In genomic region chr17:24885356-24886133, GRCm38 (mm10) we compare ENCODE assay signal across 7 mouse cellular contexts. TPM values are rescaled to one million over a fixed set of nuclear protein-coding genes. Genes with fewer than 3 reads are reported as not detected.
DNase-seq lines count a peak whose midpoint lies in the region; ATAC-seq and TF ChIP-seq lines count a peak whose summit lies in the region.

No protein-coding gene starts in this region.

- H3K79me2 ChIP-seq in liver, adult 2 months (ENCODE audit: control insufficient read depth, insufficient read depth, low read length), result peaks cover 29% of the 10 kb centered on the region

- DNase-seq in liver, adult 2 months (ENCODE audit: extremely low read depth, low read depth, low spot score), result no peak
- DNase-seq in liver, result no peak
- no peak for DNase-seq in left cerebral cortex, postnatal 25 days (ENCODE audit: low spot score in 2 of 2)
- DNase-seq in retina, postnatal 1 day, result no peak

- WGBS in liver, adult 2 months, result 16% methylated on average over 22 of the region's 22 CpGs
- 26% methylated on average over 22 of the region's 22 CpGs for WGBS in embryonic facial prominence, embryonic 15.5 days
- WGBS in intestine, embryonic 16.5 days, result 24% methylated on average over 22 of the region's 22 CpGs
- 25% methylated on average over 22 of the region's 22 CpGs for WGBS in neural tube, embryonic 14.5 days

- H3K4me2 ChIP-seq in embryonic facial prominence, embryonic 15.5 days (replicated peaks), result peak overlapping the region; percentile 94
- H3K4me2 ChIP-seq in intestine, embryonic 16.5 days (ENCODE audit: low read depth, low read length), result peak overlapping the region; percentile 88
- peak overlapping the region; percentile 94 for H3K4me2 ChIP-seq in neural tube, embryonic 14.5 days (ENCODE audit: low read depth, low read length)

- peaks cover 38% of the 10 kb centered on the region for H3K4me1 ChIP-seq in liver, adult 2 months (ENCODE audit: control insufficient read depth, insufficient read depth, low read length)
- peaks cover 32% of the 10 kb centered on the region for H3K4me1 ChIP-seq in embryonic facial prominence, embryonic 15.5 days
- peaks cover 20% of the 10 kb centered on the region for H3K4me1 ChIP-seq in intestine, embryonic 16.5 days (ENCODE audit: control insufficient read depth, insufficient read depth, low read length)
- H3K4me1 ChIP-seq in neural tube, embryonic 14.5 days (ENCODE audit: control insufficient read depth, insufficient read depth, low read length), result peaks cover 16% of the 10 kb centered on the region

- no peak for ATAC-seq in embryonic facial prominence, embryonic 15.5 days (ENCODE audit: insufficient number of reproducible peaks, low FRiP score, low TSS enrichment, low read depth)
- no peak for ATAC-seq in intestine, embryonic 16.5 days
- ATAC-seq in neural tube, embryonic 14.5 days (ENCODE audit: low read depth), result no peak

- H3K27ac ChIP-seq in liver, adult 2 months (replicated peaks; ENCODE audit: insufficient read depth, low read depth, low read length), result no peak overlapping the region; the same call in 1 of the 2 replicates
- H3K27ac ChIP-seq in embryonic facial prominence, embryonic 15.5 days (replicated peaks), result no peak overlapping the region
- no peak overlapping the region for H3K27ac ChIP-seq in intestine, embryonic 16.5 days (ENCODE audit: low read length)
- no peak overlapping the region for H3K27ac ChIP-seq in neural tube, embryonic 14.5 days (ENCODE audit: low read depth, low read length)

- TF ChIP-seq POLR2A in liver, adult 2 months (IDR thresholded peaks at IDR 0.05; ENCODE audit: extremely low read depth, insufficient read depth, low read length), result no peak

- H3K27me3 ChIP-seq in liver, adult 2 months (ENCODE audit: control insufficient read depth, insufficient read depth, low read length), result no peaks in the 10 kb centered on the region
- H3K27me3 ChIP-seq in embryonic facial prominence, embryonic 15.5 days, result no peaks in the 10 kb centered on the region
- no peaks in the 10 kb centered on the region for H3K27me3 ChIP-seq in intestine, embryonic 16.5 days (replicated peaks; ENCODE audit: control insufficient read depth, insufficient read depth, low read length)
- H3K27me3 ChIP-seq in neural tube, embryonic 14.5 days (ENCODE audit: control insufficient read depth, insufficient read depth, low read length), result no peaks in the 10 kb centered on the region

- H3K36me3 ChIP-seq in liver, adult 2 months (ENCODE audit: control insufficient read depth, insufficient read depth, low read length), result peaks cover 2% of the 10 kb centered on the region; the same call in 1 of the 2 replicates
- H3K36me3 ChIP-seq in embryonic facial prominence, embryonic 15.5 days, result peaks cover 46% of the 10 kb centered on the region
- peaks cover 8% of the 10 kb centered on the region; the same call in 1 of the 2 replicates for H3K36me3 ChIP-seq in intestine, embryonic 16.5 days (ENCODE audit: control insufficient read depth, insufficient read depth, low read length)
- H3K36me3 ChIP-seq in neural tube, embryonic 14.5 days (ENCODE audit: control insufficient read depth, insufficient read depth, low read length), result peaks cover 18% of the 10 kb centered on the region

- no peaks in the 10 kb centered on the region for H3K9me3 ChIP-seq in embryonic facial prominence, embryonic 15.5 days (replicated peaks)
- H3K9me3 ChIP-seq in intestine, embryonic 16.5 days (ENCODE audit: control insufficient read depth, low read length), result no peaks in the 10 kb centered on the region
- H3K9me3 ChIP-seq in neural tube, embryonic 14.5 days (ENCODE audit: control insufficient read depth, low read length), result no peaks in the 10 kb centered on the region

- peak overlapping the region; percentile 72 for H3K9ac ChIP-seq in liver, adult 2 months (ENCODE audit: low read depth, low read length)
- H3K9ac ChIP-seq in embryonic facial prominence, embryonic 15.5 days, result peak overlapping the region; percentile 59
- H3K9ac ChIP-seq in intestine, embryonic 16.5 days (ENCODE audit: low read depth, low read length), result peak overlapping the region; percentile 79
- H3K9ac ChIP-seq in neural tube, embryonic 14.5 days (replicated peaks; ENCODE audit: low read depth, low read length), result peak overlapping the region; percentile 41

- no peak for TF ChIP-seq CTCF in liver, adult 2 months (IDR thresholded peaks at IDR 0.05; ENCODE audit: low read depth, low read length)

- peak overlapping the region; percentile 66 for H3K4me3 ChIP-seq in liver, adult 2 months (ENCODE audit: insufficient read depth, low read depth, low read length)
- H3K4me3 ChIP-seq in embryonic facial prominence, embryonic 15.5 days (replicated peaks), result peak overlapping the region; percentile 97
- peak overlapping the region; percentile 85 for H3K4me3 ChIP-seq in intestine, embryonic 16.5 days (ENCODE audit: low read length)
- peak overlapping the region; percentile 89 for H3K4me3 ChIP-seq in neural tube, embryonic 14.5 days (ENCODE audit: low read depth, low read length)

- intact Hi-C loops in left cerebral cortex, postnatal 25 days (cut with DNase I), result no loop called here

RNA-seq across cellular contexts. Expression of gene Nubp2, which starts 0.6 kb away (rescaled TPM):
- total RNA-seq in liver, adult 2 months (2014; rRNA removed), result 16.2 and 24.7 TPM in 2 replicates
- polyA plus RNA-seq in liver, adult 2 months (2012; rRNA removed), result 30.2 and 33.0 TPM in 2 replicates
- 48.9 and 49.6 TPM in 2 replicates for polyA plus RNA-seq in embryonic facial prominence, embryonic 15.5 days (2015; fragmentation: Nextera tagmentation; extraction: Ambion mirVana)
- 58.9 and 61.3 TPM in 2 replicates for polyA plus RNA-seq in intestine, embryonic 16.5 days (2015; fragmentation: Nextera tagmentation; extraction: Ambion mirVana)
- 69.2 and 75.7 TPM in 2 replicates for polyA plus RNA-seq in neural tube, embryonic 14.5 days (2014; fragmentation: Nextera tagmentation; extraction: Ambion mirVana)
- total RNA-seq in left cerebral cortex, postnatal 25 days (2021), result 10 to 100 TPM; 32.7 to 33.6 TPM

RNA-seq across cellular contexts. Expression of gene Spsb3, which starts 0.9 kb away (rescaled TPM):
- total RNA-seq in liver, adult 2 months (2014; rRNA removed), result 8.7 and 14.8 TPM in 2 replicates
- 37.5 and 42.4 TPM in 2 replicates for polyA plus RNA-seq in liver, adult 2 months (2012; rRNA removed)
- polyA plus RNA-seq in embryonic facial prominence, embryonic 15.5 days (2015; fragmentation: Nextera tagmentation; extraction: Ambion mirVana), result 43.5 and 45.3 TPM in 2 replicates
- polyA plus RNA-seq in intestine, embryonic 16.5 days (2015; fragmentation: Nextera tagmentation; extraction: Ambion mirVana), result 33.9 and 34.4 TPM in 2 replicates
- 74.5 and 83.8 TPM in 2 replicates for polyA plus RNA-seq in neural tube, embryonic 14.5 days (2014; fragmentation: Nextera tagmentation; extraction: Ambion mirVana)
- 10 to 100 TPM; 57.9 to 58.0 TPM for total RNA-seq in left cerebral cortex, postnatal 25 days (2021)

RNA-seq across cellular contexts. Expression of gene Eme2, which starts 9.3 kb away (rescaled TPM):
- 19.5 and 20.5 TPM in 2 replicates for total RNA-seq in liver, adult 2 months (2014; rRNA removed)
- polyA plus RNA-seq in liver, adult 2 months (2012; rRNA removed), result 21.0 and 31.2 TPM in 2 replicates
- 28.5 and 32.6 TPM in 2 replicates for polyA plus RNA-seq in embryonic facial prominence, embryonic 15.5 days (2015; fragmentation: Nextera tagmentation; extraction: Ambion mirVana)
- 28.3 and 33.0 TPM in 2 replicates for polyA plus RNA-seq in intestine, embryonic 16.5 days (2015; fragmentation: Nextera tagmentation; extraction: Ambion mirVana)
- polyA plus RNA-seq in neural tube, embryonic 14.5 days (2014; fragmentation: Nextera tagmentation; extraction: Ambion mirVana), result 21.4 and 23.7 TPM in 2 replicates
- total RNA-seq in left cerebral cortex, postnatal 25 days (2021), result 10 to 100 TPM; 52.9 to 59.1 TPM

RNA-seq across cellular contexts. Expression of gene Mrps34, which starts 9.4 kb away (rescaled TPM):
- 47.5 and 53.7 TPM in 2 replicates for total RNA-seq in liver, adult 2 months (2014; rRNA removed)
- 124 and 149 TPM in 2 replicates for polyA plus RNA-seq in liver, adult 2 months (2012; rRNA removed)
- polyA plus RNA-seq in embryonic facial prominence, embryonic 15.5 days (2015; fragmentation: Nextera tagmentation; extraction: Ambion mirVana), result 86.8 and 92.3 TPM in 2 replicates
- polyA plus RNA-seq in intestine, embryonic 16.5 days (2015; fragmentation: Nextera tagmentation; extraction: Ambion mirVana), result 121 and 129 TPM in 2 replicates
- polyA plus RNA-seq in neural tube, embryonic 14.5 days (2014; fragmentation: Nextera tagmentation; extraction: Ambion mirVana), result 85.5 and 86.4 TPM in 2 replicates
- total RNA-seq in left cerebral cortex, postnatal 25 days (2021), result 10 to 100 TPM; 64.6 to 69.9 TPM

RNA-seq across cellular contexts. Expression of gene Nme3, which starts 10.8 kb away (rescaled TPM):
- total RNA-seq in liver, adult 2 months (2014; rRNA removed), result 46.6 and 49.1 TPM in 2 replicates
- polyA plus RNA-seq in liver, adult 2 months (2012; rRNA removed), result 69.7 and 72.3 TPM in 2 replicates
- polyA plus RNA-seq in embryonic facial prominence, embryonic 15.5 days (2015; fragmentation: Nextera tagmentation; extraction: Ambion mirVana), result 48.2 and 52.0 TPM in 2 replicates
- 76.8 and 77.1 TPM in 2 replicates for polyA plus RNA-seq in intestine, embryonic 16.5 days (2015; fragmentation: Nextera tagmentation; extraction: Ambion mirVana)
- 98.0 and 115 TPM in 2 replicates for polyA plus RNA-seq in neural tube, embryonic 14.5 days (2014; fragmentation: Nextera tagmentation; extraction: Ambion mirVana)
- total RNA-seq in left cerebral cortex, postnatal 25 days (2021), result 10 to 100 TPM; 47.4 to 47.5 TPM
